Mouse (Mus musculus) hindbrain, embryonic 12.5 days (tissue): Measurements from ENCODE around the gene Usp6nl. TPM values are rescaled to one million over a fixed set of nuclear protein-coding genes. Genes with fewer than 3 reads are reported as not detected.
A peak's percentile ranks its signal among the peaks of the same experiment; 100 is the strongest.

ENCODE experiments used
- ATAC-seq: fragments of 200-750 bp; cut with Nextera tagmentation; 2 replicates; pipeline ENCODE4 v1.8.0; 2017; ENCODE audit warnings: moderate TSS enrichment; ENCODE audit not compliant: low FRiP score
- H3K27ac ChIP-seq: fragments of 300-500 bp; sonication (generic); 2 replicates; pipeline ENCODE4 v1.5.1; 2016; ENCODE audit warnings: mild to moderate bottlenecking
- H3K27me3 ChIP-seq: fragments of 300-500 bp; sonication (generic); 2 replicates; pipeline ENCODE4 v1.6.1; 2016; ENCODE audit warnings: mild to moderate bottlenecking
- H3K36me3 ChIP-seq: fragments of 300-500 bp; sonication (generic); 2 replicates; pipeline ENCODE4 v1.6.1; 2016; ENCODE audit warnings: mild to moderate bottlenecking
- H3K4me1 ChIP-seq: fragments of 300-500 bp; sonication (generic); 2 replicates; pipeline ENCODE4 v1.6.1; 2016
- H3K4me2 ChIP-seq: fragments of 300-500 bp; sonication (generic); replicated peaks from 2 replicates; pipeline ENCODE4 v1.6.1; 2016; ENCODE audit warnings: mild to moderate bottlenecking
- H3K4me3 ChIP-seq: fragments of 300-500 bp; sonication (generic); 2 replicates; pipeline ENCODE4 v1.5.1; 2016; ENCODE audit warnings: mild to moderate bottlenecking
- H3K9ac ChIP-seq: fragments of 300-500 bp; sonication (generic); 2 replicates; pipeline ENCODE4 v1.6.1; 2016; ENCODE audit warnings: mild to moderate bottlenecking, moderate library complexity
- H3K9me3 ChIP-seq: fragments of 300-500 bp; sonication (generic); replicated peaks from 2 replicates; pipeline ENCODE4 v1.6.1; 2016; ENCODE audit warnings: mild to moderate bottlenecking
- WGBS: fragments of 180-500 bp; shearing (Covaris S2); methylation state at CpG from one replicate; pipeline ENCODE4 v1.1.7; 2016; 5-methylcytosine and 5-hydroxymethylcytosine counted together
- polyA plus RNA-seq: library from polyadenylated mRNA; unstranded; fragments of >200 nt; fragmentation: Nextera tagmentation; extraction: Ambion mirVana; gene quantifications from 2 replicates; pipeline ENCODE4 v1.2.1, GENCODE M21; 2016

Usp6nl gene
- polyA plus RNA-seq, 1 experiment from 2014 or later, result 15.6 TPM

- Histone ChIP-seq H3K4me1 (no peaks in the 10 kb centered on the region), H3K4me3 (no peak overlapping the region), H3K27me3 (no peaks in the 10 kb centered on the region), H3K36me3 (no peaks in the 10 kb centered on the region), H3K9me3 (no peaks in the 10 kb centered on the region), H3K27ac (no peak overlapping the region), H3K9ac (no peak overlapping the region), H3K4me2 (no peak overlapping the region)
- WGBS, result 100% methylated on average over 3 of the region's 3 CpGs
- ATAC-seq, result no peak
These were observed 66.7 kb downstream of the Usp6nl start for GRCm38 (mm10) chr2:6389162-6389561.

DNA sequence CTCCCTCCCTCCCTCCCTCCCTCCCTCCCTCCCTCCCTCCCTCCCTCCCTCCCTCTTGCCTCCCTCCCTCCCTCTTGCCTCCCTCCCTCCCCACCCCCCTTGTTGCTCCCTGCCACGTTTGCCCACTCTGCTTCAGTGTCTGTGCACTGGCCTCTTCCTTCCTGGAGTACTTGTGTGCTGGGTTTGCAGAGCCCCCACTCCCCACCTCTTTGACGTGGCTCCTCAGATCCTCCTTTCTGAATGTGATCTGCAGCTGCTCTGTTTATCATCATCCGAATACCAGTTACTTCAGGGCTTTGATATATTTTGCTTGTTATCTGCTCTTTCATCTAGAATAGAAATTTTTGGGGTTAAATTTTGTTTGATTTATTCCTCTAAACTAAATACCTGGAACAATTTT, 68.8 kb downstream of the Usp6nl start:
- no peaks in the 10 kb centered on the region for H3K36me3 ChIP-seq
- ATAC-seq, result no peak
- WGBS, result 87% methylated on average over 2 of the region's 3 CpGs
- H3K9me3 ChIP-seq, result no peaks in the 10 kb centered on the region
- H3K4me2 ChIP-seq, result no peak overlapping the region
- H3K4me1 ChIP-seq, result 0 out of 2 replicates have a peak, but pooled peaks cover 4% of the 10 kb centered on the region
- H3K4me3 ChIP-seq, result no peak overlapping the region
- H3K9ac ChIP-seq, result no peak overlapping the region
- H3K27ac ChIP-seq, result no peak overlapping the region
- H3K27me3 ChIP-seq, result no peaks in the 10 kb centered on the region

DNA sequence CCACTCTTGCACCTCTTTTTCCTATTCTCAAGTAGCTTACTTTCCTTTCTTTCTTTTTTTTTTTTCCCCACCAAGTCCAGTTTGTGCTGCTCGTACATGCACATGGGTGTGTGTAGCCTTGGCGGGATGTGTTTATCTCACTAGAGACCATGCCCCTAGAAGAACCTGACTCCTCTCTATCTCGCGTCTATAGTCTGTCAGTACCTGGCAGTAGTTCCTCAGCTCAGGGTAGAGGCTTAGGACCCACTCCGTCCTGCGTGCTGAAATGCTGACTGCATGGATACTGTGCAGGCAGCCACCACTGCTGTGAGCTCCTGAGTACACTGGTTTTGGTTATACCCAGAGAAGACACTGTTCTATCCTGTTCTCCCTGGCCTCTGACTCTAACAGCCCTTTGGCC, 69.5 kb downstream of the Usp6nl start:
- 87% methylated on average over 6 of the region's 6 CpGs for WGBS
- H3K9ac ChIP-seq, result no peak overlapping the region
- no peaks in the 10 kb centered on the region for H3K27me3 ChIP-seq
- H3K36me3 ChIP-seq, result no peaks in the 10 kb centered on the region
- H3K4me3 ChIP-seq, result no peak overlapping the region
- no peak overlapping the region for H3K4me2 ChIP-seq
- ATAC-seq, result no peak
- H3K4me1 ChIP-seq, result 0 out of 2 replicates have a peak, but pooled peaks cover 4% of the 10 kb centered on the region
- H3K9me3 ChIP-seq, result no peaks in the 10 kb centered on the region
- H3K27ac ChIP-seq, result no peak overlapping the region

- ATAC-seq, result no peak
- no peaks in the 10 kb centered on the region for H3K9me3 ChIP-seq
- no peak overlapping the region for H3K4me3 ChIP-seq
- WGBS, result 77% methylated on average over 7 of the region's 7 CpGs
- H3K9ac ChIP-seq, result no peak overlapping the region
- no peak overlapping the region for H3K4me2 ChIP-seq
- H3K27me3 ChIP-seq, result no peaks in the 10 kb centered on the region
- no peaks in the 10 kb centered on the region for H3K36me3 ChIP-seq
- H3K4me1 ChIP-seq, result 0 out of 2 replicates have a peak, but pooled peaks cover 5% of the 10 kb centered on the region
- no peak overlapping the region for H3K27ac ChIP-seq
These were observed 73.6 kb downstream of the Usp6nl start for GRCm38 (mm10) chr2:6395851-6396625.

- WGBS, result 82% methylated on average over 1 of the region's 1 CpGs
- H3K4me1 ChIP-seq, result 0 out of 2 replicates have a peak, but pooled peaks cover 5% of the 10 kb centered on the region
- no peak overlapping the region for H3K4me2 ChIP-seq
- H3K27ac ChIP-seq, result no peak overlapping the region
- H3K36me3 ChIP-seq, result no peaks in the 10 kb centered on the region
- no peaks in the 10 kb centered on the region for H3K9me3 ChIP-seq
- H3K9ac ChIP-seq, result no peak overlapping the region
- no peaks in the 10 kb centered on the region for H3K27me3 ChIP-seq
- no peak overlapping the region for H3K4me3 ChIP-seq
- ATAC-seq, result no peak
These were observed 74.2 kb downstream of the Usp6nl start for GRCm38 (mm10) chr2:6396626-6397146.

- no peak overlapping the region for H3K27ac ChIP-seq
- H3K4me2 ChIP-seq, result no peak overlapping the region
- H3K4me3 ChIP-seq, result no peak overlapping the region
- H3K27me3 ChIP-seq, result no peaks in the 10 kb centered on the region
- H3K36me3 ChIP-seq, result no peaks in the 10 kb centered on the region
- H3K4me1 ChIP-seq, result 0 out of 2 replicates have a peak, but pooled peaks cover 5% of the 10 kb centered on the region
- H3K9ac ChIP-seq, result no peak overlapping the region
- 49% methylated on average over 3 of the region's 3 CpGs for WGBS
- ATAC-seq, result no peak
- no peaks in the 10 kb centered on the region for H3K9me3 ChIP-seq
These were observed 74.7 kb downstream of the Usp6nl start for GRCm38 (mm10) chr2:6397166-6397565.

DNA sequence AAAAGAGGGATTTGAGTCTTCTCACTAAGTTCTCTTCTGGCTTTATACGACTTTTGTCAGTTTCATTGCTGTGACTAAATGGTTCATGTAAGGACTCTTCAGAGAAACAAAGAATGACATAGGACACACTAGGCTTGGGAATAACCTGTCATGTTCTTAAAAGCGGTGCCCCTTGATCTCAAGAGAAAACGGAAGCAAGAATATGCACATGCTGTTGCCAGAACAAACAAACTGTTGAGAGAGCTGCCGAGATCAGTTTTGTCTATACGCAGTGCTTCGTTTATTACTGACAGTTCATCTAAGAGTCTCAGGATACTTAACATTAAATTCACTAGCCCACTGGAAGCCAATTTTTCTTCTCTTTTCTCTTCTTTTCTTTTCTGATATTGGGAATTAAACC, 76.4 kb downstream of the Usp6nl start:
- peaks cover 14% of the 10 kb centered on the region for H3K4me1 ChIP-seq
- H3K4me3 ChIP-seq, result no peak overlapping the region
- H3K36me3 ChIP-seq, result no peaks in the 10 kb centered on the region
- no peak overlapping the region for H3K9ac ChIP-seq
- 83% methylated on average over 6 of the region's 6 CpGs for WGBS
- no peaks in the 10 kb centered on the region for H3K27me3 ChIP-seq
- no peak for ATAC-seq
- no peaks in the 10 kb centered on the region for H3K9me3 ChIP-seq
- H3K4me2 ChIP-seq, result no peak overlapping the region
- H3K27ac ChIP-seq, result no peak overlapping the region

DNA sequence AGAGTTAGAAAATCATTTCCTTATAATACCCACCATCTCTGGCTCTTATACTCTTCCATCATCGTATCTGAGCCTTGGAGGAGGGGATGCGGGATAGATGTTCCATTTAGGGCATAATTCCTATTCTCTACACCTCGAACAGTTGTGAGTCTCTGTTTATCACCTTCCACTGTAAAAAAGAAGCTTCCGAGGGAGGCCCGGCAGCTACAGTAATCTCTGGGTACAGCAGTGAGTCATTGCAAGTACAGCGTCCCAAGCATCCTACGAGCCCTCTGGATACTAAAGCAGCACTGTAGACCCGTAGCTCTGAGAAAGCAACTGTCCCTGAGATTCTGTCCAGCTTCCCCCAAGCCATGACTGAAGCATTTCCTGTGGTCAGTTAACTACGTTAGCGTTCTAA, 78.6 kb downstream of the Usp6nl start:
- Histone ChIP-seq H3K4me2 (no peak overlapping the region), H3K36me3 (no peaks in the 10 kb centered on the region), H3K9me3 (no peaks in the 10 kb centered on the region), H3K27me3 (no peaks in the 10 kb centered on the region), H3K27ac (no peak overlapping the region), H3K4me3 (no peak overlapping the region), H3K4me1 (peaks cover 24% of the 10 kb centered on the region), H3K9ac (no peak overlapping the region)
- no peak for ATAC-seq
- 94% methylated on average over 10 of the region's 10 CpGs for WGBS

GRCm38 (mm10) chr2:6403375-6403774, 80.9 kb downstream of the Usp6nl start:
- H3K9ac ChIP-seq, result no peak overlapping the region
- 9% methylated on average over 11 of the region's 11 CpGs for WGBS
- H3K4me2 ChIP-seq, result 0 out of 2 replicates have a peak overlapping the region, but pooled peaks have one; percentile 17

DNA sequence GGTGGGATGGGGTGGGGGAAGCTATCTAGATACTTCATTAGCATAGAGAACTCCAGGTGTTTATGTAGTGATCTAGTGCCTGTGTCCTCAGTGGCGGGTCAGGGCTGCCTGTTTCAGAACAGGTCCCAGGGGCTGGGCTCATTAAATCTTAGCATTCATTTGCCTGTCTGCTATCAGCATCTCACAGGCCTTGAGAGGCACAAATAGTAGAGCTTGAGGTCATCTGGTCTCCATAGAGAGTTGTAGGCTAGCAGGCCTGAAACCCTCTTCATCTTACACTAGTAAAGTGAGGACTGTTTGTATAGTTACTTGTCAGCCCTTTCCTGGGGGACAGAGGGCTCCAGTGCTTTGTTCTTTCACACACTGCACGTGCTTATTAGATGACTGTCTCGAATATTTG, 81.5 kb downstream of the Usp6nl start:
- Histone ChIP-seq H3K4me2 (no peak overlapping the region), H3K36me3 (no peaks in the 10 kb centered on the region), H3K4me3 (no peak overlapping the region), H3K9me3 (no peaks in the 10 kb centered on the region), H3K27me3 (no peaks in the 10 kb centered on the region), H3K27ac (no peak overlapping the region), H3K9ac (no peak overlapping the region), H3K4me1 (peaks cover 24% of the 10 kb centered on the region)
- 0 out of 2 replicates have a peak, but pooled peaks have one; percentile 43 for ATAC-seq
- 50% methylated on average over 3 of the region's 3 CpGs for WGBS

More at GRCm38 (mm10) chr2:6403375-6403774, 80.9 kb downstream of the Usp6nl start:
- Histone ChIP-seq H3K36me3 (no peaks in the 10 kb centered on the region), H3K27ac (0 out of 2 replicates have a peak overlapping the region, but pooled peaks have one; percentile 48), H3K4me1 (peaks cover 23% of the 10 kb centered on the region), H3K4me3 (no peak overlapping the region), H3K9me3 (no peaks in the 10 kb centered on the region), H3K27me3 (no peaks in the 10 kb centered on the region)
- peak; percentile 56 for ATAC-seq

DNA sequence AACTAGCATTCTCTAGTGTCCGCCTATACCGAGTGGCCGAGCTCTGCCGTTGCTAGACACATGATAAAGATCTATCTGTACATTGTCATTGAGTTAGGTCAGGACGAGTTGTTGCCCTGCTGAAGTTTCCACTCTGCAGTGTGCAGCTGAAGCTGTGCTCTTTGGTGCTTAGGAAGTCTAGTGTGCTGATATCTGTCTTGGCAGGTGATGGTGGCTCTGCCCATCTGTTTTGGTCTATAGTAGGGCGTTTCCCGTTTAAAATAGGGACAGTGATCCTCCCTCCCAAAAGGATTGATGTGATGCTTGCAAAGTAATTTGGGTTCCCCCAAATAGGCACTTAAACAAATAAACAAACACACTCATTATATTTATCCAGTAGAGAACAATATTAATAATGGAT, 82.2 kb downstream of the Usp6nl start:
- no peak for ATAC-seq
- no peaks in the 10 kb centered on the region for H3K9me3 ChIP-seq
- no peak overlapping the region for H3K4me3 ChIP-seq
- peaks cover 26% of the 10 kb centered on the region for H3K4me1 ChIP-seq
- no peaks in the 10 kb centered on the region for H3K36me3 ChIP-seq
- H3K4me2 ChIP-seq, result no peak overlapping the region
- no peaks in the 10 kb centered on the region for H3K27me3 ChIP-seq
- H3K27ac ChIP-seq, result no peak overlapping the region
- no peak overlapping the region for H3K9ac ChIP-seq
- 68% methylated on average over 7 of the region's 7 CpGs for WGBS

GRCm38 (mm10) chr2:6405059-6406033, 82.9 kb downstream of the Usp6nl start:
- H3K4me3 ChIP-seq, result no peak overlapping the region
- no peaks in the 10 kb centered on the region; the same call in 1 of the 2 replicates for H3K36me3 ChIP-seq
- 0 out of 2 replicates have a peak overlapping the region, but pooled peaks have one; percentile 11 for H3K4me2 ChIP-seq
- H3K27ac ChIP-seq, result no peak overlapping the region
- no peaks in the 10 kb centered on the region for H3K27me3 ChIP-seq
- H3K9ac ChIP-seq, result no peak overlapping the region
- H3K4me1 ChIP-seq, result peaks cover 26% of the 10 kb centered on the region
- H3K9me3 ChIP-seq, result no peaks in the 10 kb centered on the region
- WGBS, result 25% methylated on average over 10 of the region's 10 CpGs
- ATAC-seq, result peak; percentile 82
